Mouse (Mus musculus) adipocyte (in vitro differentiated cells): ENCODE results near the gene 4930453N24Rik.

Experiments used
- DNase-seq: peaks from one replicate; pipeline ENCODE4 v3.0.0-alpha.2; 2016; ENCODE audit warnings: low spot score

The 4930453N24Rik gene

DNA sequence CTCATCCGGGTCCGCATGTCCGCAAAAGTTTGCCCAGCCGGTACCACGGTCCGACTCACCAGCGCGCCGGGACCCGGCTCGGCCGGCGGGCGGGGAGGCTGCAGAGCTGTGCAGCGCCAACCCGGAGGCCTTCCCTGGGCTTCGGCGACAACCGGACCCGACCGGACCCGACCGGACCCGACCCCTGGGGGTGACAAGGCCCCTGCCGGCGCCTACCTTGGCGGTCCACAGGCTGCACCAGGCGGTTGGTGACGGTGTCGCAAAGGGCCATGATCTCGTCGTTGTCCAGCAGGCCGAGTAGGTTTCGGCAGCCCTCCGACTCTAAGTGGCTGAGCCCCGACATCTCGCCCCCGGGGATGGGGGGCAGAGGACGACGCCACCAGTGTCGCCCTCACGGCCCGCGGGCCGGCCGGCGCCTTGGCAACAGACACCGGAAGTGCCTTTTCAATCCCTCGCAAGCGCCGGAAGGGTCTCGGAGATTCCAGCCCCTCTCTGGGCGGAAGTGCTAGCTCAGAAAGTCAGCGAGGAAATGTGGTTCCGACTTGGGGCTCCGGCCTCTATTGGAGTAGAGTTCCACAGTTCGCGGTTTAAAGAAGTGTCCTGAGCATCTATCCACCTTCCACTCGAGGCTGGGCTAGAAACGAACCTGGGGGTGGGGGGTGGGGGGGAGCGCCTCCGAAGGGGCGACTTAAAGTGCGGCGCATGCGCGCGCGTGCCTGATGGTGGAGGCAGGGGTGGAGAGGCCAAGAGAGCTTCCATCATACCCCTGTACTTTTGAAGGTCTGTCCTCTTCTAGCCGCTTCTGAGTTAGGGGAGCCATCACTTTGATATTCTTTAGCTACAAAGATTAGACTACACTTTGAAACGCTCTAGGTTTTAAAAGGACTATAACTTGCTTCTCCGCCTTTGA, at the start of gene 4930453N24Rik:
Gene 4930453N24Rik, minus strand, starts transcription at position 641 of the 910 bp plus-strand sequence.
- DNase-seq: peak; percentile 97

DNA sequence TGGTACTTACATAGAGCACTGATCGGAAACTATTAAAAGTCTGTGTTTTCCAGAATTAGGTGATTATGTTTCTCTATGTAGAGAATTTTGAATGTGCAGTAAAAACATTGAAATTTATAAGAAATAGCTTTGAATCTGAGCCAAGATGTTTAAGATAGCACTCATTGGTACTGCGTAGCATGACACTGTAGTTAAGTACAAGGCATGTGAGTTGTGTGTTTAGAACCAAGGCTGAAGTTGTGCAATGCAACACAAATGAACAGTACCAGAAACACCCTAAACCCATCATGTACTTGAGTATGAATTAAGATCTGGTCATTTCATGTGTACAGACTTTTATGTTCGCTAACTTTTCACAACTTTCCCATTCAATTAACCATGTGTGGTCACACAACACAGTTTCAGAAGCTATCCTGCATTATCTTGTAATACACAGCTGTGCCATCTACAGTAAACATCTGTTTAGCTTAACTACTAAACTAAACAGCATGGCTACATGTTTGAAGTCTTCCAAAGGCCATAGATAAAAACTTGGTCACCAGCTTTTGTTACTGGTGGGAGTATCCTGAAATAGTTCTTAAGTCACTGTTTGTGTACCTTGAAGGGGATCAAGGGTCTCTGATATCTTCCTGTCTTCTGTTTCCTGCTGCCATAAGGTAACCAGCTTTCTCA, 46.3 kb upstream of the 4930453N24Rik start:
- DNase-seq: no peak

DNA sequence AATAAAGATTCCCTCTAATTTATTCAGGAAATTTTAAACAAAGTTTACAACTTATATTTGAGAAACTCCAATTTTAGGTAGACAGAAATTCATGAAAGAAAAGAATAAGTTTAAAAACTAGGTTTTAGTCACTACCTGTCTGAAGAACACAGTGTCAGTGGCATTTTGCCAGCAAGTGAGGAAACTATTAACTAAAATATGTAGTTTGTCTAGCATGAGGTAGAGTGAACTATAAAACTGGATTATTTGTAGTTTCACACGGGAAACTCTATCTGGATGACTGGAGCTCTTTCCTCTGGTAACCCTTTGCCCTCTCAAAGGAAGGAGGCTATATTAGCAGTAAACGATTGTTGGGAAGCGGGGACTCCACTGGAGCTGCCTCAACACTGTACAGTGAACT, 32.1 kb upstream of the 4930453N24Rik start:
- no peak for DNase-seq

DNA sequence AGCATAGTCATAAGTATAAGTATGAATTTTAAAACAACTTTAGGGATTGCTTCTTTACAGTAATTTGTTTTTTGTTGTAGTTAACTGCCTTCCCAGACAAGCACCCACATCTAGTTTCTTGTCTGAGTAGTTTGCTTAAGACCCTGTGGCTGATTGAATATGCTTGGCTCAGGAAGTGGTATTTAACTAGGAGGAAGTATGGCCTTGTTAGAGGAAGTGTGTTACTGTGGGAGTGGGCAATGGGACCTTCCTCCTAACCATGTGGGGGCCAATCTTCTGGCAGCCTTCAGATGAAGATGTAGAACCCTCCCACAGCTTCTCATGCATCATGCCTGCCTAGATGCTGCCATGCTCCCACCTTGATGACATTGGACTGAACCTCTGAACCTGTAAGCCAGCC, 30.7 kb upstream of the 4930453N24Rik start:
- DNase-seq: no peak

DNA sequence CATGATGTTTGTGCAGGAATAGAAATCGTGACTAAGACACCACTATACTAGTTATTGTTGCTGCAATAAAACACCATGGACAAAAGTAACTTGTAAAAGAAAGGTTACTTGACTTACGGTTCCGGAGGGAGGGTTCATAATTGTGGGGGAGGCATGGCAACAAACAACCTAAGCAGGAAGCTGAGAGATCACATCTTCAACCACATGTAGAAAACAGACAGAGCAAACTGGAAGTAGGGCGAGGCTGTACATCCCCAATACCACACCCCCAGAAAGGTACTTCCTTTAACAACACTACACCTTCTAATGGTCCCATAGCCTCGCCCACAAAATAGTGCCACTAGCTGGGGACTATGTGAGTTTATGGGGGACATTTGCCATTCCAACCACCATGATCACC, 29.4 kb upstream of the 4930453N24Rik start:
- no peak for DNase-seq

DNA sequence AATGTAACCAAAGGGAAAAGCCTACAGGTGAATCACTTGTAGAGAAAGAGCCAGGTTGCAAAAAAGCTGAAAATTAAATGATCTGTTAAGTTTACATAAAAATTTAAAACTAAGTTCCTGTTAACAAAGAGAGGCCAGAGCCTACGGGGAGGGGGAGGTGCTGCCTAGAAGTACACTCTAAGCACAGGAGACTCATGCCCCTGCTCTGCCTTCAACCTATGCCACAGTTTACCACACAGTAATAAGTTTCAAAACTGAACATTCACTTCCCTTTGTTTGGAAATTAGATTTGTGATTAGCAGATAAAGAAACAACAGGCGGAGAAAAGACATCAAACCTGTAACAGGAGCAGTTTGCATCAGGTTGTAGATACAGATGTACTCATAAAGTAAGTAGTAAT, 23.8 kb upstream of the 4930453N24Rik start:
- DNase-seq: no peak

DNA sequence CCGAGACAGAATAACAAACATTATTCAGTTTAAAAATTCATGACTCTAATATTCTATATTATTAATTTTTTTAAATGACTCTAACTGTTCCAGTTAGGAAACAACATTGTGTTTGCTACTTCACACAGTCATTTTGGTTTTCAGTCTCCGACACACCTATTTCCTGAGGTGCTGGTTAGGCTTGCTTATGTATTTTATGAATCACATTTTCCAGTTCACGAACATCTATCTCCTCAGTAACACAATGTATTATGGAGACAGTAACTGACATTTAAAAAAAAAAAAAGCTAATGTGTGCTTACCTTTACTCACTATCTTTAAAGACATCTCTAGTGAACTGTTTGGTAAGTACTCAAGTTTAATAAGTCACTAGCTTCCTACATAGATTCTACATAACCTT, 18.7 kb upstream of the 4930453N24Rik start:
- no peak for DNase-seq

DNA sequence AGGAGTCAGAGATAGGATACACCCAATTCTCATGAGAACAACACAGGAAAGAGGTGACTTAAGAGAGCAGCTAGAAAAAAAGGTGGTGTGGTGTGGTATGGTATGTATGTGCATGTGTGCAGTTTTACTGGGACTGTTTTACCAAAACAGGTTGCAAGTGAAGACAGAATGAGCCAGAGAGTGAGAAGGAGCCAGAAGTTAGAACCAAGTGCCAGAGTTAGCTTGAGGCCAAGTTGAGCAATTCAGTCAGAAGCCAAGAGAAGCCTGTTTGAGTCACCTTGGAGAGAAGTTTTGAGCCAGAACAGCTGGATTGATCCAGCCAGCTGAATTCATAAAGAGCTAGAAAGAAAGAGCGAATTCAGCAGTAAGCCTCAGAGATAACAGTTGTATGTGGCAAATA, 4.6 kb upstream of the 4930453N24Rik start:
- DNase-seq: peak; percentile 53

DNA sequence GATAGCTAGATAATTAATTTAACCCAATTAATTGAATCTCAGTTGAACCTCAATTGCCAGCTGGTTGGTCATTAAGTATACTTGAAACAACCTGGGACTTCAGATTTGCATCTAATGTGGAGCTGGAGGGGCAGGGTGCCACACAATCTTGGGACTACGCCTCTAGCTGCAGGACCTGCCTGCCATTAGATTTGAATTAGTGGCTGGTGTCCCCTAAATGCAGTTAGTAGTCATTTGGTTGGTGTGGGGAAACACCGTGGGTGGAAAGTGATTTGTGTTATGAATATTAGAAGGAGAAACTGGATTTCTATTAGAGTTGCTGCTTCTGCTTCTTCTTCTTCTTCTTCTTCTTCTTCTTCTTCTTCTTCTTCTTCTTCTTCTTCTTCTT, 464 bp upstream of the 4930453N24Rik start:
- no peak for DNase-seq

DNA sequence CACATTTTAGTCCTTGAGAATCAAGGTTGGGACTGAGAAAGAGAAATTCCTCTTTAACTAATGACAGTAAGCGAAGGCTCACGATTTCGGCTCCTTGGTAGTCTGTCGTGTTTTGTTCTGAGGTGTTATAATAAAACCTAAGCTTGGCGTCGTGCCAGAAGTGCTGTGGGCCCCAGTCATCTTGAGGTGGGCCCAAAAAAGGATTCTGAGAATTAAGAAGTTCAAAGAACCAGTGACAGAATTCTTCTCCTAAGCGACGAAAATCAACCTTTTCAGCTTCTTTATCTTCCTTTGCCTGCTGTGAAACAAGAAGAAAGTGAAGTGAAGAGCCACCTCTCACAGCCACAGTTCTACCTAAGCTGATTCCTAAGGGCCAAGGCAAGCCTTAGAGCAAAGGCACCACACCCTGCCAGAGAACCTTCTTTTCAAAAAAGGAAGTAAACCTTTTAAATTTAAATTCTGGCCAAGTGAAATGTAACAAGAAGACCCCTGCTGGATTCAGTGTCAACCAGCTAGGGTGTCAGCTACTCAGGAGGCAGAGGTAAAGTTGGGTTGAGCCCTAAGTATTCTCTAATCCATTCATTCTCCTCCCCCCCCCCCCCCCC, 4.2 kb downstream of the 4930453N24Rik start:
- DNase-seq: no peak

DNA sequence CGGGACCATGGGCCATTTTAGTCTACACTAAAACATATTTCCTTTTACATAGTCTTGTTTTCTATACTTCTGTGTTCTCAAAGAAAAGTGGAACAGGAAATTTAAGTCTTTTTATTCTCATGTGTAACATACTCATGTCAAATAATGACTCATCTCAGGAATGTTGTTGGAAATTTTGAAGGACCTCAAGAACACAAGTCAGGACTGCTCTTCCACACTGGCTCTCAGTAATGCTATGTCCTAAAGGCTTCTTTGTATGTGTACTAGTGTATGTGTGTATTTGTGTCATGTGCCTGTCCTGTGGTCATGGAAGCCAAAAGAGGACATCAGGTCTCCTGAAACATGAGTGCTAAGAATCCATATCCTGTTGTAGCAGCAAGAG, 11.7 kb downstream of the 4930453N24Rik start:
- no peak for DNase-seq

DNA sequence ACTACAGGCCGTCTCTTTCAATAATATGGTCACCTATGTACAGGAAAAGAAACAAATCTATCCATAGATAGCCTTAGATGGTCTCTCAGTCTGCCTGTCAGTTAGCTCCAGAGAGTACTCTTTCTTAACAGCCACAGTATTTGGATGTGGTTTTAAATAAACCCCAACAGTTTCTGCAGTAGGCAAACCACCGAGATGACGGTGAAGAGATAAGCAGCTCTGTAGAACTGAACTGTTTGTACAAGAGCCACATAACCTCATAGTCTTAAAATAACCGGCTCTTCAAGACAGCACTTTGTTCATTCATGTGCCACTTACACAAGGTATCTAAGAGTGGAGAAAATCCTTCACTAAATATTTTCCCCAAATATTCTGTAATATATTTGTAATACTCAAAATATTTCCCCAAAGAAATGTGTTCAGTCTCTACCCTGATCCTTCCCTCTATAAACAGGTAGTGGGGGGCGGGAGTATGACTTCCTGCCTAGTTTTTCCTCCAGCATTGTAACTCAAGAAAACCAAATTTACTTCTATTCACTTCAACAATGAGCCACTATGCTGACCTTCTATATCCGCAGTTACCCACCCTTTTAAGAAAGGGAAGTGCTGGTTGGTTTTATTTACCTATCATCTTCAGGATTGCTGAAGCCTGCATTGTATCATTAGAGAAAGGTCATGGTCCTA, 12.3 kb downstream of the 4930453N24Rik start:
- no peak for DNase-seq

DNA sequence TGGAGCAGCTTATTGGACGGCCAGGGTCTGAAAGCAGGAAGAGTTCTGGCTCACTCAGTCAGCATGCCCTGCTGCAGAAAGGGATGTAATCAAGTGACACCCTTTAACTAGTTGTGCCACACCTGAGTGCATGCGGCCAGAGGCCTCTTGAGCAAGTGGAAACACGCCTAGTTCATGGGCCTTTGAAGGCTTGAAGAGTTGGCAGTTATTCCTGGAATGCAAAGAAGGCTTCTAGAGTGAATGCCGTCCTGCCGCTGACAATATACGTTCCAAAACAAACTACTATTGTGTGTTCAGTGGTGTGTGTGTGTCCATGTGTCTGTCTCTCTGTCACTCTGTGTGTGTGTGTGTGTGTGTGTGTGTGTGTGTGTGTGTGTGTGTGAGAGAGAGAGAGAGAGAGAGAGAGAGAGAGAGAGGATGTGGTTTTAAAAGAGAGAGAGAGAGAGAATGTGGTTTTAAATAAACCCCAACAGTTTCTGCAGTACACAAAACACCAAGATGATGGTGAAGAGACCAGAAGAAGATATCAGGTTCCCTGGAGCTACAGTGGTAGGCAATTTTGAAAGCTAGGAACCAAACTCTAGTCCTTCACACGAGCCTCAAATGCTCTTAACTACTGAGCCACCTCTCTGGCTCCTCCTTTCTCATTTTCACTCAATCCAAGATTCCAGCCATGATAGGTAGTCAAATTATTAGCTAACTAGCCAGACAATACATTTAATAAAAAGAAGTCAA, 13.1 kb downstream of the 4930453N24Rik start:
- no peak for DNase-seq

DNA sequence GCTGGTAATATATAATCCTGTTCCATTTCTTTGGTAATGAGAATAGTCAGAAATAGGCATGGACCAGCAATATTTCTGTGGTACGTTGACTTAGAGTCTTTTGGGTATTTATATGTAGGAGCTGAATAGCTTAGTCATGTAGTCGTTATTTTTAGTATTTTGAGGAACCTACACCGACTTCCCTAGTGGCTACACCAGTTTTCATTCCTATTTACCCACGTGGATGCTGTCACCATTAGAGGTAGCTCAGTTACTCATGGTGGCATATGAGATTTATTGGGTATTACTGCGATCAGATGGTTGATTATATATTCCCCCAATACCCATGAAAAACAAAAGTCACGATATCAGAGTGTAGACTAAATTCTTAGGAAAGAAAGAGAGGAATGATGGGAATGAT, 14.6 kb downstream of the 4930453N24Rik start:
- no peak for DNase-seq

DNA sequence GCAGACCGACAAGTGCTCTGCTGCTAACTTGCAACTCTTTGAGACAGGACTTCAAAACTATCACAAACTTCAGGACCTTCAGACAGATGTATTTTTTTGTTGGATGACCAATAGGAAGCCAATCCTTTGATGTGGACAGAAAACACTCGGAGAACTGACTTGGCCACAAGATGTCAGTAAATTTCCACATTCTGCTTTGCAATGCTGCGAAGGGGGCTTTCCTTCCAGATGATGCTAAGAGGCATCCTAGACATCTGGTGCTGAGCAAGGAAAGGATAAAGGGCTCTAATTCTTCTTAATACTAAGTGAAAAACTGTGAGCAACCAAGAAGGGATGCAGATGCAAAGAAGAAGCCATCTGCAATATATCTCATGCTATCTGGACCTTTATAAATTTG, 16.2 kb downstream of the 4930453N24Rik start:
- DNase-seq: peak; percentile 52

DNA sequence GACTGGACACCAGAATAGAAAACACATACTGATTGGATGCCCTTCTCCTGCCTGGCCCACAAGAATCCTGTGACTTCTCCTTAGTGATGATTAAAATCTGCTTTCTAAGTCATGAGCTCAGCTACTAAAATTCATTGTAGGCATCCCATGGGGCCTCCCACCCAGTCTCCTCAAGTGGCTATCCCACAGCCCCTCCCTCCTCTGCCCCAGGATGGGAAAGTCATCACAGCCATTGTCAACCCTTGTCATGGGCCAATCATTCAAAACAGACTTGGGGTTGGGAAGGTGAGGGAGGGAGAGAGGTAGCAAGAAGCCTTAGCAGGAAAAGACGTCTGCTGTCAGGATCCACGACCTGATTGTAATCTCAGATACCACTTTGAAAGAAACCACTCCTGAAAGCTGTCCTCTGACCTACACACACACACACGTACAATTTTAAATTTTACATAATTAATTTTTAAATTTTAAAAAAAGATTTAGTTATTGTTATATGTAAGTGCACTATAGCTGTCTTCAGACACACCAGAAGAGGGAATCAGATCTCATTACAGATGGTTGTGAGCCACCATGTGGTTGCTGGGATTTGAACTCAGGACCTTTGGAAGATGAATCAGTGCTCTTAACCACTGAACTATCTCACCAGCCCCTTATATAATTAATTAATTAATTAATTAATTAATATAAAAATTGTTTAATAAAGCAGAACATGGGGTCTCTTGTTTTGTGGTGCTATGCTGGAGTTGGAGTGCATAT, 16.8 kb downstream of the 4930453N24Rik start:
- DNase-seq: no peak

DNA sequence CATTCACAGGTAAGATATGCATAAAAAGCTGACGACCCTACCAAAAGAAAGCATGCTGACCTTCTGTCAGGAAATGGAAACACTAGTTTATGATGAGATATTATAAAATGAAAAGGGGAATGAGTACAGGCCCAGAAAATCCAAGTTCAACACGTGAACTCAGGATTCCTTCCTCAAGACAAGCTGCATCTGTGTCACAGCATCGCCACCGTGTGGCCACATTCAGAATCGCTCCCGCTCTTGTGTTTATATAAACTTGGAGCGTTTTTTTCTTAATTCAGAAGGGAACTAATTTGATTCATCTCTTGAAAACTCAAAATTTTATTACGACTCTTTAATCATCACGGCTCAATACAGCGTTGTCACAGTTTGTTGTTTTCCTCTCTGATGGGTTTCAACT, 22.7 kb downstream of the 4930453N24Rik start:
- peak; percentile 70 for DNase-seq

DNA sequence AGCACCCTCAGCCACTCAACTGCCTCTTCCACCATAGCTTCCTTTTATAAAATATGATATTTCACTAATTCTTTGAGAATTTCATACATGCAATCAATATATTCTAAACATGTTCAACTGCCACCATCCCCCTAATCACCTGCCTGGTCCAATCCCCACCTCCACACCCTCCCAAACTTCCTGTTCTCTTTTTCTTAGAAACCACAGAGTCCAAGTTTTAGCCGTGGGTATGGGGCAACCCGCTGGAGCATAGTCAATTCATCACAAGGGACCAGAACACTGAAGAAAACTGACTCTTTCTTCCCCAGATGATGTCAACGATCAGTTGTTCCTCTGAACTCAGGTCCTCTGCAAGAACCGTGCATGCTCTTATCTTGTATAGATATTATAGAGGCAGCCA, 25.9 kb downstream of the 4930453N24Rik start:
- no peak for DNase-seq

DNA sequence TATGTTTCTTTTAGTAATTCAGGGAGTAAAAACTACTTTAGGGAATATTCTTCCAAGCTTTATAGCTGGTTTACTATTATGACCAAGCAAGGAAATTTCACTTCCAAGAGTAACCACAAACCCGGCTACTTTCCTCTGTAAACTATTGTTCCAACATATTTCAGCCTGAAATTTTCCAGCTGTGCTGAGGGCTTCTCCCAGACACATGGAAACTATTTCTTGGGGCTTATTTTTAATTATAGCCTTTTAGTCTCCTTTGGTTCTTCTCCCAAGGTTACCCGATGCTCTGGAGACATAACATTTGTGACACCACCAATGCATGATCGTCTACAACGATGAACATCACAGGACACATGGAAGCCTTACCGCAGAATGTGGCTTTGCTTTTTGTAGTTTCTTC, 33.7 kb downstream of the 4930453N24Rik start:
- no peak for DNase-seq

DNA sequence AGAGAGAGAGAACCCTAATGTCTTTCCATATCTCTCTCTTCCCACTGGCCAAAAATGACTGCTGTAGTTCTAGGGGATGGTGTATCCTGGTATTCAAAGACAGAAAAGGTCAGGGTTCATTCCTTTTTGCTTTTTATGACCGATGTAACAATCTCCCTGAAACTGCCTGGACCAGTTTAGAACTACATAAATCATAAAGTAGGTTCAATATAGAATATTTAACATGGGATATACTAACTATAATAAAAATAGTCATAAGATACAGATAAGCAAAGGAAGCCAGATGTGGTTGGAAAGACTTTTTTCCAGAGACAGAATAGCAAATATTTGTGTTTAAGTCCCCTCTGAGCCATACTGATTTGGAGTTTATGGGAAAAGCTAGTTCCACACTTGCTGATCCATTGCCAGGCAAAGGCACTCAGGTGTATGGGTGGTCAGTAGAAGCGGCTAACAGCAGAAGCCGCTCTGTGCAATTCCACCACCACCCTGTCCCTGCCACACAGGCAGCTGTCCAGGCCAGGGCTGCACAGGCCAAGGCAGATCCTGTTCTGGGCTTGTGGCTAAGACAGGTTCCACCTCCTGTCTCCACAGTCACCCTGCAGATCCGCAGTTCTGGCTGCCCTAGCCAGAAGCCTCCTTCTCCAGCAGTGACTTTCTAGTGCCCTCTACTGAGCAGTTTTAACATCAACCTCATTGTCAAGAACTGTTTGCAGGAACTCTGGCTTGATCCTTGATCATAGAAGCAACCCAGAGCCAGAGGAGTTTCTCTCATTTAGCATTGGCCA, 47.5 kb downstream of the 4930453N24Rik start:
- peak; percentile 30 for DNase-seq
